Mouse (Mus musculus): ENCODE measurements around the gene Vmn2r8. TPM values are rescaled to one million over a fixed set of nuclear protein-coding genes. Genes with fewer than 3 reads are reported as not detected.

Vmn2r8 gene
- total and polyA plus RNA-seq, 2 experiments, result not detected

DNA sequence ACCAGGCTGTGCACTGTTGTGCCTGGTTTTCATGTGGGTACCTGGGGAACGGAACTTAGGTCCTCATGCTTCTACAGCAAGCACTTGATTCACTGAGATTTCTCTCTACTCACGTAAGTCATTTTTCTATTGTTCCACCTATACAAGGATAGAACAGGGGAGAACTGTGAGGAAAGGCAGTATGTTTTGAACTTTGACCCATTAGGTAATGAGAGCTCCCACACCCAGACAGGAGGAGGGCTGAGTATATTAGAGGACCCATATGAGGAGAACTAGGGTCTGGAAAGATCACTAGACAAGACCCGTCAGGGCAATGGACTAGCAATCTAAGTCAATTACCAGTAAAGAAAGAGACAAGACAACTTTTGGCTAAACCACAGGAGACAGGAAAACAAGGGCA, 64.0 kb downstream of the Vmn2r8 start:
- 86% methylated on average over 3 of the region's 3 CpGs for WGBS

DNA sequence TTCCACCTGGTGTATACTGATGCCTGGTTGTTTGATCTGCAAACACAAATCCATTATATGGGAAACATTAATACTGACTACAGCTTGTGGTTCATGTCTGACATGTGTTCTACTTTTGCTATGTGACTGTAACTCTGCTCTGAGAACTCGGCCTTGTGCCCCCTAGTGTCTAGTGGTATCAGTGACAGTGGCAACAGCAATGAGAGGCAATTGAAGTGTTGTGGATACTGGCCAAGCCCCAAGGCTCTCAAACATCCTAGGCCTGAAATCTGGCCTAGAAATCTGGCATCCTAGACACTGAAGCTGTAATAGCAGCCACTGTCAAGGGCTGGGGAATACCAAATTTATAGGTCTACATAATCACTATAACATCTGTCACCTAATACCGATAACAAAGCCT, 64.8 kb downstream of the Vmn2r8 start:
- Histone ChIP-seq H3K27ac (replicated peaks; ENCODE audit: insufficient read depth, low read depth, low read length) (no peak overlapping the region), H3K27me3 (ENCODE audit: control insufficient read depth, insufficient read depth, low read length) (no peaks in the 10 kb centered on the region), H3K4me3 (ENCODE audit: insufficient read depth, low read depth, low read length) (no peak overlapping the region), H3K79me2 (ENCODE audit: control insufficient read depth, insufficient read depth, low read length) (no peaks in the 10 kb centered on the region), H3K36me3 (ENCODE audit: control insufficient read depth, insufficient read depth, low read length) (no peaks in the 10 kb centered on the region), H3K4me1 (ENCODE audit: control insufficient read depth, insufficient read depth, low read length) (peaks cover 2% of the 10 kb centered on the region; the same call in 1 of the 2 replicates), H3K9ac (ENCODE audit: low read depth, low read length) (no peak overlapping the region)
- 81% methylated on average over 2 of the region's 2 CpGs for WGBS
- TF ChIP-seq POLR2A (IDR thresholded peaks at IDR 0.05; ENCODE audit: extremely low read depth, insufficient read depth, low read length) (no peak), CTCF (IDR thresholded peaks at IDR 0.05; ENCODE audit: low read depth, low read length) (no peak)
- DNase-seq (ENCODE audit: extremely low read depth, low read depth, low spot score), result no peak

More for the DNA sequence above, 64.0 kb downstream of the Vmn2r8 start:
- TF ChIP-seq POLR2A (IDR thresholded peaks at IDR 0.05; ENCODE audit: extremely low read depth, insufficient read depth, low read length), result no peak
- TF ChIP-seq CTCF (IDR thresholded peaks at IDR 0.05; ENCODE audit: low read depth, low read length), result no peak
- H3K4me1 ChIP-seq (ENCODE audit: control insufficient read depth, insufficient read depth, low read length), result peaks cover 2% of the 10 kb centered on the region; the same call in 1 of the 2 replicates
- no peak for DNase-seq (ENCODE audit: extremely low read depth, low read depth, low spot score)
- H3K36me3 ChIP-seq (ENCODE audit: control insufficient read depth, insufficient read depth, low read length), result no peaks in the 10 kb centered on the region
- no peak overlapping the region for H3K27ac ChIP-seq (replicated peaks; ENCODE audit: insufficient read depth, low read depth, low read length)
- H3K79me2 ChIP-seq (ENCODE audit: control insufficient read depth, insufficient read depth, low read length), result no peaks in the 10 kb centered on the region
- H3K4me3 ChIP-seq (ENCODE audit: insufficient read depth, low read depth, low read length), result no peak overlapping the region
- H3K27me3 ChIP-seq (ENCODE audit: control insufficient read depth, insufficient read depth, low read length), result no peaks in the 10 kb centered on the region
- H3K9ac ChIP-seq (ENCODE audit: low read depth, low read length), result no peak overlapping the region

DNA sequence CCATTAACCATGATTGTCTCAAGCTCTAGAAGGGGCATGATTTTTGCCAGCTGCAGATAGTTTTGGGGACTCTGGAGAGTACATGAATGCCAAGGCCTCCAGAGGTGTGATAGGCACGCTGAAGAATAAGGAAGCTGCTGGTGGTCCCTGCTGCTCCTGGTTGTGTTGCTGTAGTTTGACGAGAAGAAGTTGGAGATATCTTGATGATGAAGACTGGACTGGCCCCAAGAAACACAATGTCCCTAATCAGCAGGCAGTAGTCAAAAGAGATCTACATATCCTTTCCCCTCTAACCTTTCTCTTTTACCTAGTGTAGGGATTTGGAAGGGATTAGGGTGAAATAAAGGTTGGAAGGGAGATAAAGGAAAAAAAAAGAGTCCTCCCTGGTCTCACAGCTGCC, 66.1 kb downstream of the Vmn2r8 start:
- Histone ChIP-seq H3K4me3 (ENCODE audit: insufficient read depth, low read depth, low read length) (no peak overlapping the region), H3K9ac (ENCODE audit: low read depth, low read length) (no peak overlapping the region), H3K79me2 (ENCODE audit: control insufficient read depth, insufficient read depth, low read length) (no peaks in the 10 kb centered on the region), H3K4me1 (ENCODE audit: control insufficient read depth, insufficient read depth, low read length) (peaks cover 2% of the 10 kb centered on the region; the same call in 1 of the 2 replicates), H3K36me3 (ENCODE audit: control insufficient read depth, insufficient read depth, low read length) (no peaks in the 10 kb centered on the region), H3K27me3 (ENCODE audit: control insufficient read depth, insufficient read depth, low read length) (no peaks in the 10 kb centered on the region), H3K27ac (replicated peaks; ENCODE audit: insufficient read depth, low read depth, low read length) (no peak overlapping the region)
- WGBS, result 76% methylated on average over 2 of the region's 2 CpGs
- TF ChIP-seq POLR2A (IDR thresholded peaks at IDR 0.05; ENCODE audit: extremely low read depth, insufficient read depth, low read length), result no peak
- no peak for TF ChIP-seq CTCF (IDR thresholded peaks at IDR 0.05; ENCODE audit: low read depth, low read length)
- DNase-seq (ENCODE audit: extremely low read depth, low read depth, low spot score), result no peak

DNA sequence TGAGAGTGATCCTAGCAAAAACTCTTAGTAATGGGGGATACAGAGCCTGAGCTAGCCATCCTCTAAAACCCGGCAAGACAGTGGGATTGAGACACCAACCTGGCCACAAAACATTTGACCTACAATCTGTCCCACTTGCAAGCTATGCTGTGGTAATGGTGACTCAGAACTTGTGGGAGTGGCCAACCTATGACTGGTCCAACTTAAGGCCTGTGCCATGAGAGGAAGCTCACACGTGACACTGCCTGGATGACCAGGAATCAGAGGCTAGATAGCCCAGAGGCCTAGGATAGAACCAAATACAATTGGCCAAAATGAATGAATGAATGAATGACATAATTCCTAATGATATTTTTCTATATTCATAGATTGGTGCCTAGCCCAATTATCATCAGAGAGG, 66.8 kb downstream of the Vmn2r8 start:
- Histone ChIP-seq H3K4me1 (ENCODE audit: control insufficient read depth, insufficient read depth, low read length) (peaks cover 2% of the 10 kb centered on the region; the same call in 1 of the 2 replicates), H3K79me2 (ENCODE audit: control insufficient read depth, insufficient read depth, low read length) (no peaks in the 10 kb centered on the region), H3K27ac (replicated peaks; ENCODE audit: insufficient read depth, low read depth, low read length) (no peak overlapping the region), H3K4me3 (ENCODE audit: insufficient read depth, low read depth, low read length) (no peak overlapping the region), H3K36me3 (ENCODE audit: control insufficient read depth, insufficient read depth, low read length) (no peaks in the 10 kb centered on the region), H3K9ac (ENCODE audit: low read depth, low read length) (no peak overlapping the region), H3K27me3 (ENCODE audit: control insufficient read depth, insufficient read depth, low read length) (no peaks in the 10 kb centered on the region)
- WGBS, result 78% methylated on average over 2 of the region's 2 CpGs
- DNase-seq (ENCODE audit: extremely low read depth, low read depth, low spot score), result no peak
- TF ChIP-seq POLR2A (IDR thresholded peaks at IDR 0.05; ENCODE audit: extremely low read depth, insufficient read depth, low read length) (no peak), CTCF (IDR thresholded peaks at IDR 0.05; ENCODE audit: low read depth, low read length) (no peak)

Other genes starting within 250 kb of the Vmn2r8 start
- 32.7 and 39.8 TPM in 2 replicates for gene Gak, start 179.1 kb downstream of the Vmn2r8 start, total RNA-seq (2014; rRNA removed)
- gene Gak, start 179.1 kb downstream of the Vmn2r8 start, polyA plus RNA-seq (2012; rRNA removed), result 48.0 and 54.7 TPM in 2 replicates
- 6.0 and 9.9 TPM in 2 replicates for gene Tmem175, start 179.1 kb downstream of the Vmn2r8 start, total RNA-seq (2014; rRNA removed)
- gene Tmem175, start 179.1 kb downstream of the Vmn2r8 start, polyA plus RNA-seq (2012; rRNA removed), result 19.4 TPM in 2 replicates
- gene Idua, start 148.5 kb downstream of the Vmn2r8 start, total RNA-seq (2014; rRNA removed), result 2.1 and 2.6 TPM in 2 replicates
- 4.3 and 7.3 TPM in 2 replicates for gene Idua, start 148.5 kb downstream of the Vmn2r8 start, polyA plus RNA-seq (2012; rRNA removed)
- gene Dgkq, start 139.2 kb downstream of the Vmn2r8 start, total RNA-seq (2014; rRNA removed), result 14.0 and 16.3 TPM in 2 replicates
- 19.5 and 28.2 TPM in 2 replicates for gene Dgkq, start 139.2 kb downstream of the Vmn2r8 start, polyA plus RNA-seq (2012; rRNA removed)
- 121 and 190 TPM in 2 replicates for gene Slc26a1, start 133.3 kb downstream of the Vmn2r8 start, total RNA-seq (2014; rRNA removed)
- gene Slc26a1, start 133.3 kb downstream of the Vmn2r8 start, polyA plus RNA-seq (2012; rRNA removed), result 261 and 264 TPM in 2 replicates
- gene Fgfrl1, start 116.5 kb downstream of the Vmn2r8 start, total RNA-seq (2014; rRNA removed), result 20.2 and 22.7 TPM in 2 replicates
- gene Fgfrl1, start 116.5 kb downstream of the Vmn2r8 start, polyA plus RNA-seq (2012; rRNA removed), result 42.3 and 49.9 TPM in 2 replicates
- gene Rnf212, start 33.9 kb downstream of the Vmn2r8 start, total RNA-seq (2014; rRNA removed), result not detected in 2 replicates
- not detected in 2 replicates for gene Rnf212, start 33.9 kb downstream of the Vmn2r8 start, polyA plus RNA-seq (2012; rRNA removed)
- gene Tmed11, start 13.5 kb downstream of the Vmn2r8 start, total RNA-seq (2014; rRNA removed), result 0.46 TPM in 1 of 2 replicates, not detected in the other
- gene Tmed11, start 13.5 kb downstream of the Vmn2r8 start, polyA plus RNA-seq (2012; rRNA removed), result not detected in 2 replicates
- gene Vmn2r9, start 43.8 kb upstream of the Vmn2r8 start, total RNA-seq (2014; rRNA removed), result not detected in 2 replicates
- not detected in 2 replicates for gene Vmn2r9, start 43.8 kb upstream of the Vmn2r8 start, polyA plus RNA-seq (2012; rRNA removed)
- not detected in 2 replicates for gene Vmn2r10, start 197.7 kb upstream of the Vmn2r8 start, total RNA-seq (2014; rRNA removed)
- not detected in 2 replicates for gene Vmn2r10, start 197.7 kb upstream of the Vmn2r8 start, polyA plus RNA-seq (2012; rRNA removed)

All from liver, adult 2 months (tissue).